ENCODE assay signal across 8 mouse cellular contexts in the genomic region with DNA sequence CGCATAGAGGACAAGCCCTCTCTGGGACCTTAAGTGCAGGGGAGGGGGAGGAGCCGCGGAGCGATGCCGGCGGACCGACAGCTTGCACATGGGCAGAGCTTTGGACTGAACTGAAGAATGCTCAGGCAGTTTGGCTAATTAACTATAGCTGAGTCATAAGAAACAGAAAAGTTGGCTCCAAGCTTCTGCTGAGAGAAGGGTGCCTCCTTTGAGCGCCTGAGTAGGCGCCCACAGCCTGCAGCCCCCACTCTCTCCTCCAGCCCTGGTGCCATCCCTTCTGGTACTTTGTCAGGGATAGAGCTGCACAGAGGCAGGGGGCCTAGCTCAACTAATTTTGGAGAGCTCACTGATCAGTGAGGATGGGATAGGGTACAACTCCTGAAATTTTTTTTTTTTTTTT. TPM values are rescaled to one million over a fixed set of nuclear protein-coding genes. Genes with fewer than 3 reads are reported as not detected.
DNase-seq lines count a peak whose midpoint lies in the region; ATAC-seq lines count a peak whose summit lies in the region.

No protein-coding gene starts in this region.

- intact Hi-C loops in gastrocnemius, postnatal 36 days (cut with DNase I), result no loop called here

- no peak overlapping the region for H3K27ac ChIP-seq in kidney, embryonic 14.5 days (ENCODE audit: low read depth, low read length)
- no peak overlapping the region for H3K27ac ChIP-seq in embryonic facial prominence, embryonic 10.5 days (replicated peaks)
- no peak overlapping the region for H3K27ac ChIP-seq in midbrain, embryonic 11.5 days (ENCODE audit: low read depth, low read length)

- H3K4me1 ChIP-seq in kidney, embryonic 14.5 days (ENCODE audit: control insufficient read depth, insufficient read depth, low read length), result no peaks in the 10 kb centered on the region
- H3K4me1 ChIP-seq in embryonic facial prominence, embryonic 10.5 days, result peaks cover 13% of the 10 kb centered on the region
- H3K4me1 ChIP-seq in midbrain, embryonic 11.5 days (ENCODE audit: control insufficient read depth, insufficient read depth, low read length), result no peaks in the 10 kb centered on the region

- no peaks in the 10 kb centered on the region for H3K9me3 ChIP-seq in kidney, embryonic 14.5 days (ENCODE audit: control insufficient read depth, low read length)
- no peaks in the 10 kb centered on the region for H3K9me3 ChIP-seq in embryonic facial prominence, embryonic 10.5 days
- H3K9me3 ChIP-seq in midbrain, embryonic 11.5 days (ENCODE audit: control insufficient read depth, low read length), result no peaks in the 10 kb centered on the region

- no peaks in the 10 kb centered on the region for H3K36me3 ChIP-seq in kidney, embryonic 14.5 days (ENCODE audit: control insufficient read depth, insufficient read depth, low read length)
- no peaks in the 10 kb centered on the region for H3K36me3 ChIP-seq in embryonic facial prominence, embryonic 10.5 days (replicated peaks)
- no peaks in the 10 kb centered on the region for H3K36me3 ChIP-seq in midbrain, embryonic 11.5 days (ENCODE audit: control insufficient read depth, insufficient read depth, low read length)

- no peak overlapping the region for H3K4me3 ChIP-seq in kidney, embryonic 14.5 days (ENCODE audit: low read length)
- H3K4me3 ChIP-seq in embryonic facial prominence, embryonic 10.5 days, result no peak overlapping the region
- no peak overlapping the region for H3K4me3 ChIP-seq in midbrain, embryonic 11.5 days (ENCODE audit: low read depth, low read length)

- ATAC-seq in kidney, embryonic 14.5 days (ENCODE audit: low FRiP score, low TSS enrichment), result no peak; the same call in 1 of the 2 replicates
- ATAC-seq in erythroid progenitor cell, adult 5-6 weeks (replicated peaks; ENCODE audit: low FRiP score, poor library complexity, severe bottlenecking), result no peak
- ATAC-seq in midbrain, embryonic 11.5 days (ENCODE audit: low FRiP score), result no peak

- H3K9ac ChIP-seq in kidney, embryonic 14.5 days (ENCODE audit: low read depth, low read length), result no peak overlapping the region
- H3K9ac ChIP-seq in midbrain, embryonic 11.5 days (ENCODE audit: low read length), result no peak overlapping the region

- 50% methylated on average over 9 of the region's 9 CpGs for WGBS in kidney, embryonic 14.5 days
- 50% methylated on average over 9 of the region's 9 CpGs for WGBS in embryonic facial prominence, embryonic 10.5 days
- 62% methylated on average over 9 of the region's 9 CpGs for WGBS in midbrain, embryonic 11.5 days

- no peaks in the 10 kb centered on the region for H3K27me3 ChIP-seq in kidney, embryonic 14.5 days (ENCODE audit: control insufficient read depth, insufficient read depth, low read length)
- H3K27me3 ChIP-seq in embryonic facial prominence, embryonic 10.5 days (replicated peaks; ENCODE audit: low read depth, poor library complexity, severe bottlenecking), result no peaks in the 10 kb centered on the region; the same call in 1 of the 2 replicates
- H3K27me3 ChIP-seq in midbrain, embryonic 11.5 days (ENCODE audit: control insufficient read depth, insufficient read depth, low read length), result no peaks in the 10 kb centered on the region

- peak; percentile 73 for DNase-seq in kidney, adult 11 months
- DNase-seq in embryonic facial prominence, embryonic 10.5 days (ENCODE audit: low spot score), result peak; percentile 19
- peak; percentile 66 to 87 for DNase-seq in kidney, postnatal 25 days
- peak; percentile 35 for DNase-seq in right cerebral cortex, postnatal 14 days
- DNase-seq in gastrocnemius, postnatal 36 days, result no peak
- DNase-seq in midbrain, embryonic 11.5 days (ENCODE audit: low spot score, missing footprints), result no peak

- H3K4me2 ChIP-seq in kidney, embryonic 14.5 days (replicated peaks; ENCODE audit: low read depth, low read length), result no peak overlapping the region
- no peak overlapping the region for H3K4me2 ChIP-seq in midbrain, embryonic 11.5 days

RNA-seq across cellular contexts. Expression of gene Adcy9, which starts 27.9 kb away (rescaled TPM):
- 1.1 and 1.3 TPM in 2 replicates for polyA plus RNA-seq in kidney, embryonic 14.5 days (2014; fragmentation: Nextera tagmentation; extraction: Ambion mirVana)
- 0.43 and 0.57 TPM in 2 replicates for polyA plus RNA-seq in embryonic facial prominence, embryonic 10.5 days (2016; fragmentation: Nextera tagmentation; extraction: Ambion mirVana)
- total RNA-seq in erythroid progenitor cell, adult 5-6 weeks (2015; ENCODE audit: low replicate concordance), result 1.8 TPM in 1 of 2 replicates, not detected in the other
- total RNA-seq in erythroid progenitor cell, adult 5-6 weeks (2017; ENCODE audit: low replicate concordance), result 1.4 and 3.3 TPM in 2 replicates
- 10 to 100 TPM; 26.3 to 30.6 TPM for total RNA-seq in gastrocnemius, postnatal 36 days (2021)
- polyA plus RNA-seq in midbrain, embryonic 11.5 days (2014; fragmentation: Nextera tagmentation; extraction: Ambion mirVana), result 1.2 and 1.3 TPM in 2 replicates

Comparison
In these comparisons a context has a peak if more than half of its experiments do, and no peak if none do; other contexts are left out.
1. DNase-seq: peak in kidney, adult 11 months (single experiment), embryonic facial prominence, embryonic 10.5 days (single experiment), kidney, postnatal 25 days (2 of 2) and right cerebral cortex, postnatal 14 days (single experiment); none in gastrocnemius, postnatal 36 days (0 of 2) and midbrain, embryonic 11.5 days (single experiment).